ENCODE assay signal across 8 mouse cellular contexts in genomic region chr5:144875892-144876291, GRCm38 (mm10).
DNase-seq lines count a peak whose midpoint lies in the region; ATAC-seq and TF ChIP-seq lines count a peak whose summit lies in the region.

No protein-coding gene starts in this region.

- no peak overlapping the region for H3K4me3 ChIP-seq in ES-E14 (ENCODE audit: insufficient read depth in 1 of 2, low read depth in 1 of 2, low read length in 2 of 2, poor library complexity in 1 of 2, severe bottlenecking in 1 of 2)
- H3K4me3 ChIP-seq in heart, postnatal 0 days (ENCODE audit: low read depth, low read length): no peak overlapping the region

- no peak overlapping the region for H3K9ac ChIP-seq in ES-E14 (ENCODE audit: insufficient read depth, low read depth, low read length, poor library complexity, severe bottlenecking)
- no peak overlapping the region for H3K9ac ChIP-seq in heart, postnatal 0 days (replicated peaks; ENCODE audit: low read depth, low read length)

- DNase-seq in ES-E14 (ENCODE audit: low read depth, low spot score): peak; percentile 62
- DNase-seq in adrenal gland, adult 2 months: peak; percentile 56
- DNase-seq in embryo, embryonic 11.5 days (ENCODE audit: low read depth, low spot score): peak; percentile 42
- peak; percentile 53 for DNase-seq in heart, postnatal 0 days (ENCODE audit: low spot score)
- peak; percentile 38 for DNase-seq in layer of hippocampus, adult 9-10 months (ENCODE audit: low spot score)
- DNase-seq in lung, postnatal 14 days: peak; percentile 77
- peak; percentile 73 for DNase-seq in ovary, postnatal 36 days (ENCODE audit: low spot score)
- peak; percentile 40 for DNase-seq in yolk sac, embryonic 10.5 days (ENCODE audit: low spot score)

- WGBS in heart, postnatal 0 days: 2% methylated on average over 13 of the region's 13 CpGs

- H3K36me3 ChIP-seq in ES-E14 (ENCODE audit: control insufficient read depth, insufficient read depth, low read length, poor library complexity, severe bottlenecking): peaks cover 16% of the 10 kb centered on the region
- H3K36me3 ChIP-seq in heart, postnatal 0 days (replicated peaks; ENCODE audit: control insufficient read depth, insufficient read depth, low read length): peaks cover 41% of the 10 kb centered on the region

- peak; percentile 55 for ATAC-seq in heart, postnatal 0 days (ENCODE audit: insufficient read depth, low read depth)

- H3K4me2 ChIP-seq in heart, postnatal 0 days (ENCODE audit: low read depth, low read length): no peak overlapping the region

- no peaks in the 10 kb centered on the region; the same call in 1 of the 2 replicates for H3K9me3 ChIP-seq in ES-E14 (ENCODE audit: control insufficient read depth, insufficient read depth, low read depth, low read length)
- no peaks in the 10 kb centered on the region for H3K9me3 ChIP-seq in heart, postnatal 0 days (replicated peaks; ENCODE audit: control insufficient read depth, low read length)

- no peaks in the 10 kb centered on the region for H3K27me3 ChIP-seq in heart, postnatal 0 days (ENCODE audit: control insufficient read depth, insufficient read depth, low read length)

- H3K4me1 ChIP-seq in ES-E14 (ENCODE audit: control insufficient read depth in 2 of 2, insufficient read depth in 2 of 2, low read length in 2 of 2, poor library complexity in 1 of 2): peaks cover 0 to 3% of the 10 kb centered on the region in 2 experiments; a peak in 1 of 4 replicates
- H3K4me1 ChIP-seq in heart, postnatal 0 days (ENCODE audit: control insufficient read depth, insufficient read depth): no peaks in the 10 kb centered on the region

- no peak overlapping the region for H3K27ac ChIP-seq in ES-E14 (ENCODE audit: insufficient read depth, low read depth, low read length, poor library complexity, severe bottlenecking)
- no peak overlapping the region for H3K27ac ChIP-seq in heart, postnatal 0 days (ENCODE audit: low read depth)

- TF ChIP-seq CTCF in heart, postnatal 0 days (IDR thresholded peaks at IDR 0.05; ENCODE audit: low read depth): peak; percentile 97

- in situ Hi-C loops in ES-E14 (cut with MboI; ENCODE audit: low sequenced_read_pairs in 2 of 2, unreplicated experiment in 2 of 2): no loop called here

- no peak for TF ChIP-seq EP300 in heart, postnatal 0 days (IDR thresholded peaks at IDR 0.05; ENCODE audit: low read depth)

TF ChIP-seq in ES-E14, 5 proteins besides CTCF, POLR2A, EP300 and RAD21:
- TF ChIP-seq ZNF384 (IDR thresholded peaks at IDR 0.05; ENCODE audit: low read depth, low read length): peak; percentile 31; the same call in 1 of the 2 replicates
- no peak for TF ChIP-seq ZC3H11A (IDR thresholded peaks at IDR 0.05; ENCODE audit: borderline replicate concordance, low read depth, low read length)
- TF ChIP-seq MAFK (IDR thresholded peaks at IDR 0.05; ENCODE audit: insufficient read depth, low read depth, low read length): 0 out of 2 replicates have a peak, but pooled peaks have one; percentile 32
- no peak for TF ChIP-seq HCFC1 (IDR thresholded peaks at IDR 0.05; ENCODE audit: borderline replicate concordance, insufficient read depth, low read length)
